Mouse (Mus musculus): ENCODE data around the gene Pde7b.

The Pde7b gene

GRCm38 (mm10) chr10:20493826-20494455, 230.9 kb downstream of the Pde7b start:
- no peak for DNase-seq (ENCODE audit: low spot score)

- DNase-seq (ENCODE audit: low spot score) = peak; percentile 36
These were observed 232.5 kb downstream of the Pde7b start for GRCm38 (mm10) chr10:20492216-20492964.

GRCm38 (mm10) chr10:20490775-20491174, 234.1 kb downstream of the Pde7b start:
- DNase-seq (ENCODE audit: low spot score) = no peak

- no peak for DNase-seq (ENCODE audit: low spot score)
These were observed 234.6 kb downstream of the Pde7b start for GRCm38 (mm10) chr10:20490281-20490680.

- DNase-seq (ENCODE audit: low spot score) = peak; percentile 87
These were observed 238.2 kb downstream of the Pde7b start for GRCm38 (mm10) chr10:20486461-20487253.

GRCm38 (mm10) chr10:20485816-20486215, 239.1 kb downstream of the Pde7b start:
- no peak for DNase-seq (ENCODE audit: low spot score)

- no peak for DNase-seq (ENCODE audit: low spot score)
These were observed 245.4 kb downstream of the Pde7b start for GRCm38 (mm10) chr10:20479481-20479880.

- DNase-seq (ENCODE audit: low spot score) = no peak
These were observed 246.4 kb downstream of the Pde7b start for GRCm38 (mm10) chr10:20478456-20478855.

- no peak for DNase-seq (ENCODE audit: low spot score)
These were observed 250.0 kb downstream of the Pde7b start for GRCm38 (mm10) chr10:20474831-20475230.

- no peak for DNase-seq (ENCODE audit: low spot score)
These were observed 250.8 kb downstream of the Pde7b start for GRCm38 (mm10) chr10:20474036-20474435.

- no peak for DNase-seq (ENCODE audit: low spot score)
These were observed 251.4 kb downstream of the Pde7b start for GRCm38 (mm10) chr10:20473505-20473904.

GRCm38 (mm10) chr10:20472007-20472406, 252.9 kb downstream of the Pde7b start:
- DNase-seq (ENCODE audit: low spot score) = no peak

GRCm38 (mm10) chr10:20464631-20465030, 260.2 kb downstream of the Pde7b start:
- DNase-seq (ENCODE audit: low spot score) = no peak

- no peak for DNase-seq (ENCODE audit: low spot score)
These were observed 260.9 kb downstream of the Pde7b start for GRCm38 (mm10) chr10:20463941-20464340.

GRCm38 (mm10) chr10:20462596-20462995, 262.3 kb downstream of the Pde7b start:
- no peak for DNase-seq (ENCODE audit: low spot score)

GRCm38 (mm10) chr10:20459657-20460350, 265.1 kb downstream of the Pde7b start:
- DNase-seq (ENCODE audit: low spot score) = no peak

- no peak for DNase-seq (ENCODE audit: low spot score)
These were observed 265.7 kb downstream of the Pde7b start for GRCm38 (mm10) chr10:20459160-20459559.

- no peak for DNase-seq (ENCODE audit: low spot score)
These were observed 270.4 kb downstream of the Pde7b start for GRCm38 (mm10) chr10:20454387-20455065.

- DNase-seq (ENCODE audit: low spot score) = no peak
These were observed 287.4 kb downstream of the Pde7b start for GRCm38 (mm10) chr10:20437428-20437827.

GRCm38 (mm10) chr10:20437021-20437420, 287.9 kb downstream of the Pde7b start:
- DNase-seq (ENCODE audit: low spot score) = no peak

- DNase-seq (ENCODE audit: low spot score) = no peak
These were observed 289.0 kb downstream of the Pde7b start for GRCm38 (mm10) chr10:20435913-20436312.

- peak; percentile 20 for DNase-seq (ENCODE audit: low spot score)
These were observed 293.5 kb downstream of the Pde7b start for GRCm38 (mm10) chr10:20431336-20431735.
